Mouse (Mus musculus): ENCODE data around the gene Sptb.

Gene Sptb

GRCm38 (mm10) chr12:76574815-76575214, 135.5 kb downstream of the Sptb start:
- DNase-seq (ENCODE audit: low spot score): no peak

GRCm38 (mm10) chr12:76573381-76573780, 137.0 kb downstream of the Sptb start:
- DNase-seq (ENCODE audit: low spot score): no peak

- DNase-seq (ENCODE audit: low spot score): no peak
Observed at GRCm38 (mm10) chr12:76572261-76573251, 137.8 kb downstream of the Sptb start.

- DNase-seq (ENCODE audit: low spot score): no peak
Observed at GRCm38 (mm10) chr12:76571266-76571665, 139.1 kb downstream of the Sptb start.

GRCm38 (mm10) chr12:76570221-76570940, 140.0 kb downstream of the Sptb start:
- DNase-seq (ENCODE audit: low spot score): no peak

GRCm38 (mm10) chr12:76566284-76566683, 144.1 kb downstream of the Sptb start:
- DNase-seq (ENCODE audit: low spot score): no peak

GRCm38 (mm10) chr12:76562196-76562595, 148.2 kb downstream of the Sptb start:
- DNase-seq (ENCODE audit: low spot score): no peak

- DNase-seq (ENCODE audit: low spot score): no peak
Observed at GRCm38 (mm10) chr12:76558206-76558605, 152.1 kb downstream of the Sptb start.

GRCm38 (mm10) chr12:76556745-76557389, 153.5 kb downstream of the Sptb start:
- no peak for DNase-seq (ENCODE audit: low spot score)

- DNase-seq (ENCODE audit: low spot score): no peak
Observed at GRCm38 (mm10) chr12:76556187-76556586, 154.2 kb downstream of the Sptb start.

GRCm38 (mm10) chr12:76554871-76555386, 155.4 kb downstream of the Sptb start:
- no peak for DNase-seq (ENCODE audit: low spot score)

GRCm38 (mm10) chr12:76554392-76554791, 156.0 kb downstream of the Sptb start:
- no peak for DNase-seq (ENCODE audit: low spot score)

- DNase-seq (ENCODE audit: low spot score): no peak
Observed at GRCm38 (mm10) chr12:76553917-76554316, 156.4 kb downstream of the Sptb start.

- no peak for DNase-seq (ENCODE audit: low spot score)
Observed at GRCm38 (mm10) chr12:76552958-76553357, 157.4 kb downstream of the Sptb start.

- peak; percentile 21 for DNase-seq (ENCODE audit: low spot score)
Observed at GRCm38 (mm10) chr12:76552321-76552720, 158.0 kb downstream of the Sptb start.

GRCm38 (mm10) chr12:76549203-76549602, 161.1 kb downstream of the Sptb start:
- DNase-seq (ENCODE audit: low spot score): no peak

- DNase-seq (ENCODE audit: low spot score): no peak
Observed at GRCm38 (mm10) chr12:76548082-76548423, 162.3 kb downstream of the Sptb start.

GRCm38 (mm10) chr12:76547409-76548081, 162.8 kb downstream of the Sptb start:
- no peak for DNase-seq (ENCODE audit: low spot score)

- DNase-seq (ENCODE audit: low spot score): no peak
Observed at GRCm38 (mm10) chr12:76546383-76547276, 163.7 kb downstream of the Sptb start.

- no peak for DNase-seq (ENCODE audit: low spot score)
Observed at GRCm38 (mm10) chr12:76545786-76546370, 164.5 kb downstream of the Sptb start.

Measured in MN1 (cell line).